Mouse (Mus musculus): ENCODE results near the gene Adss. TPM values are rescaled to one million over a fixed set of nuclear protein-coding genes. Genes with fewer than 3 reads are reported as not detected.

Adss gene
- polyA plus RNA-seq, 1 experiment = 0.79 TPM

- TF ChIP-seq TAL1 (IDR thresholded peaks at IDR 0.05; ENCODE audit: low read length) (no peak), GATA1 (IDR thresholded peaks at IDR 0.05; ENCODE audit: low read length) (no peak)
Measured at GRCm38 (mm10) chr1:177716448-177716847, 79.9 kb downstream of the Adss start.

GRCm38 (mm10) chr1:177714397-177715012 lies 81.8 kb downstream of the Adss start:
- H3K27me3 ChIP-seq (ENCODE audit: control insufficient read depth) = no peaks in the 10 kb centered on the region
- H3K36me3 ChIP-seq (ENCODE audit: control insufficient read depth) = no peaks in the 10 kb centered on the region
- H3K4me3 ChIP-seq (replicated peaks) = no peak overlapping the region
- TF ChIP-seq GATA1 (IDR thresholded peaks at IDR 0.05; ENCODE audit: low read length) = no peak
- no peak for TF ChIP-seq TAL1 (IDR thresholded peaks at IDR 0.05; ENCODE audit: low read length)
- H3K4me1 ChIP-seq (ENCODE audit: control insufficient read depth) = peaks cover 33% of the 10 kb centered on the region
- H3K9me3 ChIP-seq (ENCODE audit: control insufficient read depth, low read length) = peaks cover 3% of the 10 kb centered on the region

More at GRCm38 (mm10) chr1:177716448-177716847, 79.9 kb downstream of the Adss start:
- Histone ChIP-seq H3K36me3 (ENCODE audit: control insufficient read depth) (no peaks in the 10 kb centered on the region), H3K27me3 (ENCODE audit: control insufficient read depth) (no peaks in the 10 kb centered on the region), H3K4me1 (ENCODE audit: control insufficient read depth) (peaks cover 28% of the 10 kb centered on the region), H3K9me3 (ENCODE audit: control insufficient read depth, low read length) (no peaks in the 10 kb centered on the region), H3K4me3 (replicated peaks) (no peak overlapping the region)

- no peak overlapping the region for H3K4me3 ChIP-seq (replicated peaks)
- no peaks in the 10 kb centered on the region for H3K36me3 ChIP-seq (ENCODE audit: control insufficient read depth)
- no peaks in the 10 kb centered on the region for H3K27me3 ChIP-seq (ENCODE audit: control insufficient read depth)
- peaks cover 3% of the 10 kb centered on the region for H3K9me3 ChIP-seq (ENCODE audit: control insufficient read depth, low read length)
- no peak for TF ChIP-seq TAL1 (IDR thresholded peaks at IDR 0.05; ENCODE audit: low read length)
- no peak for TF ChIP-seq GATA1 (IDR thresholded peaks at IDR 0.05; ENCODE audit: low read length)
- H3K4me1 ChIP-seq (ENCODE audit: control insufficient read depth) = peaks cover 33% of the 10 kb centered on the region
Measured at GRCm38 (mm10) chr1:177713635-177714396, 82.5 kb downstream of the Adss start.

Other genes with a start within 250 kb of the Adss start
- not detected in 2 replicates for gene 1700016C15Rik, start 66.7 kb downstream of the Adss start, polyA plus RNA-seq (2012)
- gene Catspere2, start 186.9 kb upstream of the Adss start, polyA plus RNA-seq (2012) = not detected in 2 replicates